Mouse (Mus musculus) embryonic fibroblast, embryonic 13.5 days (primary cell): ENCODE results near the gene Pck2. TPM values are rescaled to one million over a fixed set of nuclear protein-coding genes. Genes with fewer than 3 reads are reported as not detected.

ENCODE experiments used
- H3K27ac ChIP-seq: 2 replicates; pipeline ENCODE4 v1.5.1; 2012; ENCODE audit warnings: low read length, control low read depth, inconsistent platforms; ENCODE audit not compliant: insufficient read depth
- H3K4me1 ChIP-seq: 2 replicates; pipeline ENCODE4 v1.6.1; 2011; ENCODE audit warnings: low read length; ENCODE audit not compliant: control insufficient read depth, insufficient read depth
- H3K4me3 ChIP-seq: 2 replicates; pipeline ENCODE4 v1.5.1; 2011; ENCODE audit warnings: mild to moderate bottlenecking, control low read depth, low read length; ENCODE audit not compliant: insufficient read depth
- CTCF ChIP-seq: IDR thresholded peaks from 2 replicates; pipeline ENCODE4 v1.5.1; 2011; ENCODE audit warnings: mild to moderate bottlenecking, control low read depth, low read length, moderate library complexity, borderline replicate concordance; ENCODE audit not compliant: insufficient read depth
- POLR2A ChIP-seq: IDR thresholded peaks from 2 replicates; pipeline ENCODE4 v1.6.1; 2011; ENCODE audit warnings: low read depth, mild to moderate bottlenecking, control low read depth, low read length, moderate library complexity
- polyA plus RNA-seq: library from polyadenylated mRNA; stranded (reverse); fragments of >200 nt; gene quantifications from 2 replicates; pipeline ENCODE4 v1.2.4, GENCODE M21; 2011; ENCODE audit warnings: low read depth; ENCODE audit not compliant: missing spikeins, insufficient read length

The Pck2 gene
- polyA plus RNA-seq, 1 experiment, result 151 TPM

DNA sequence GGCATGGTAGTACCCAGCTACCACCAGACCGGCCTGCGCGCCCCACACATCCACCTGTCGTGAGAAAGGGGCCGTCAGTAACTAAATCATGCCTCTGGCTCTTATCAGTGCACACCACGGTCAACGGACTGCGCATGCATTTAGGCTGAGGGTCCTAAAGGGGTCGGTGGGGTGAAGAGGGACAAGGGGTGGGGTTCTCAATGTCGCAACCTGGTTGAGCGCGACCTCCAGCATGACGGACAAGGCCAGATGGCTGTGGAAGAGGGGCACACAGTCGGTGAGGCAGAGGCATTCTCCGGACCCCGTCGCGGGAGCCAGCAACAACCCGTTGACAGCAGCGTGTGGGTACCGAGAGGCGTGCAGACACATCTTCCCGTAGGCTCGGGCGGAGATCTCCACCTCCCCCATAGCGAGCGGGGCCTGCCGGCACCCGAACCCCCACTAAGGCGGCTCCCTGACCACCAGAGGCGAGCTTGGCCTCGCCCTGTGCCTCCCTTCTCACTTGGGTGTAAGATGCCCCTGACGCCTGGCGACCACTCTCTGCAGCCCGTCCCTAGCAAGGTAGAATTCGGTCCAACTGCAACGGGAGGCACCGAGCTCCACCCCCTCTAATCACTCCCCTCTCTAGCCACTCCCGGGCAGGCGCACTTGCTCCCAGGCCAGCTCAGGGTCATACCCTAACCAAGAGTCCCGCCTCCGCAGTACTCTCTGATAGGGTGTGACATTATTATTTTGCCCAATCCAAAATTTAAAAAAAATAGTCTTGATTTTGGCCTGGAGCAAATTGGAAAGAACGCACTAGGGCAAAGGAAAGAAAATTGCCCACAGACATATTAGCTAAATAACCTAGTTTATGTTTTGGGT is 44.9 kb downstream of the Pck2 start, which contains the start of gene Emc9:
Gene Emc9, minus strand, starts transcription at position 601 of the 864 bp plus-strand sequence.
- Histone ChIP-seq H3K4me1 (0 out of 2 replicates have a peak, but pooled peaks cover 2% of the 10 kb centered on the region), H3K27ac (no peak within 1 kb of the TSS), H3K4me3 (peak within 1 kb of the TSS; percentile 73)
- no peak for TF ChIP-seq CTCF
- TF ChIP-seq POLR2A, result peak; percentile 85

DNA sequence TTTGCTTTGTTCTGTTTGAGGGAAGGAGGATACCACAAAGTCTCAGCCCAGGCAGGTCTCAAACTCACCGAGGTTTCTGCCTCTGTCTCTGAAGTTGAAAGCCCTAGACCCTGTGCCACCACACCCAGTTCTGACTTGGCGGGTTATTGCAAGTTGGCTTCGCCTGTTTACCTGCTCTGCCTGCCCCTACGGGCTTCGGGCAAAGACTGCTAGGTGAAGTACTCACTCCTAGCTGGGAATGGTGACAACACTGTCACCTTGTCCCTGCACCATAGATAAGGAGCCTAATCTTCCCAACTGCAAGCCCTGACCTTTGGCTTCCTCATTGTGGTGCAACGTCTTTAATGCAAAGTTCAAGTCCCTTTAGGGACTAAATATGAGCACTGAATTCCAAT is 45.5 kb downstream of the Pck2 start:
- Histone ChIP-seq H3K27ac (no peak overlapping the region), H3K4me1 (0 out of 2 replicates have a peak, but pooled peaks cover 4% of the 10 kb centered on the region), H3K4me3 (no peak overlapping the region)
- TF ChIP-seq CTCF (no peak), POLR2A (no peak)

- H3K4me3 ChIP-seq, result no peak overlapping the region
- 0 out of 2 replicates have a peak, but pooled peaks cover 4% of the 10 kb centered on the region for H3K4me1 ChIP-seq
- TF ChIP-seq CTCF (no peak), POLR2A (no peak)
- H3K27ac ChIP-seq, result no peak overlapping the region
These were observed 46.1 kb downstream of the Pck2 start for GRCm38 (mm10) chr14:55586149-55586548.

DNA sequence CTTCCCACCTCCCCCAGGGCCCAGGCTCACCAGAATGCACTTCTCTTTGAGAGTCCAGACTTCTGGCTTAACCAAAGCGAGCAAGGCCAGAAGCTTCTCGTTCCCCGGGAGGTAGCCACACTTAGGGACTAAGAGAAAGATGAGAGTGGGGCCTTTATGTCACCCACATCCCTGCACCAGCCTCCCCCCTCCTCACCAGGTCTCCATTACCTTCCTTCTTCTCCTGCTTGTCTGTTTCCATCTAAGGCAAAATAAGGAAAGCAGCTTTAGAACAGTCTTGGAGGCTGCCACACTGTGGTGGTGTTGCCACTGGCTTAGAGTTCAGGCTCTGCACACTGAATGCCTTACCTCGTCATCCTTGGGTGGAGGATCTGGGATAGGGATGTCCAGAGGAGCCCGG is 49.2 kb downstream of the Pck2 start:
- TF ChIP-seq POLR2A, result no peak
- TF ChIP-seq CTCF, result no peak
- Histone ChIP-seq H3K4me3 (no peak overlapping the region), H3K4me1 (0 out of 2 replicates have a peak, but pooled peaks cover 4% of the 10 kb centered on the region), H3K27ac (no peak overlapping the region)

DNA sequence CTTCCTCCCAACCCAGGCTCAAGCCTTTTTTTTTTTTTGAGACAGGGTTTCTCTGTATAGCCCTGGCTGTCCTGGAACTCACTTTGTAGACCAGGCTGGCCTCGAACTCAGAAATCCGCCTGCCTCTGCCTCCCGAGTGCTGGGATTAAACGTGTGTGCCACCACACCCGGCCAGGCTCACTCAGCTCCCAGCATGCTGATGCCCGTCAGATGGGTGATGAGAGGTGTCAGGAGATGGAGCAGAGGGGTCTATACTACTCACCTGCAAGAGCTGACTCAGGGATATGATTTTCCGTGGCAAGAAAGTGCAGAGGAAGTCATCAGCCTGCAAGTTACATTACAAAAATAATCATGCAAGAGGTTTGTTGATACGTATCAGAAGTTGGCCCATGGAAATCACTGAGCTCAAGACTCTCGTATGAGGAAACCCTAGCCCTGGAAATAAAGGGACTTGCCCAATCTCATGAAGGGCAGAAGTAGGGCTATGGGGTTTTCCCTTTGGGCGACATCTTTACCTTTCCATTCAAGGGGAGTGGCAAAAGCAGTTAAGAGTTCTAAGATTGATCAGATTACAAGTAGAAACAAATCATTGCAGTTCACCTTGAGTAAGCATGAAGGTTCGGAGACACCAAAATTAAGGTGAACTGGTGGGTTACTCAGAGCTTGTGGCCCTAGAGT is 49.8 kb downstream of the Pck2 start:
- TF ChIP-seq POLR2A, result no peak
- TF ChIP-seq CTCF, result no peak
- 0 out of 2 replicates have a peak overlapping the region, but pooled peaks have one; percentile 32 for H3K27ac ChIP-seq
- peak overlapping the region; percentile 96 for H3K4me3 ChIP-seq

DNA sequence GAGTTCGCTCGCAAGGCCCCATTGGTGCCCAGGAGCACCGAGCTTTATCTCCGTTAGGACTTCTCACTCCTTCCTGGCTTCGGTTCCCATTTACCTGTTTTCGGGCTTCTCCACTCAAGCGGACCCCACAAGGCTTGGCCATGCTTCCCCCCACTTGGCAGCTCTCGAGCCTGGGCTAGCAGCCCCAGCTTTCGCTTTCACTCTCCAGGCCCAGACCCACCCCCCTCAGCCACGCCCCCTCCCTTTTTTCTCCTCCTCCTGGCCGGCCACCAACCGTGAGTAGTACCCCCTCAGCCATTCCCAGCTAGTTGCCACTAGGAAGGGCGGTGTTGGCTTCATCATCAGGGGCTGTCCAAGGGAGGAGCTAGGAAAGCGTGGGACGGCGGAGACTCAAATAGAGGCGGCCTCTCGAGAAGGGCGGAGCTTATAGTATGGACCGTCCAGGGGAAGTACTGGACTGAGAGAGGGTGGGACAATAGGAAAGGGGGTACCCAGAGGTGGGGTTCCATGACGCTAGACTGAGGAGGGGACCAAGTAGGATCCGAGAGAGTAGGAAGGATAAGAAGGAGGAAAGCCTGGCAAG is 50.8 kb downstream of the Pck2 start, which contains the start of gene Psme2:
Gene Psme2, minus strand, starts transcription at position 366 of the 583 bp plus-strand sequence.
- Histone ChIP-seq H3K4me3 (peak within 1 kb of the TSS; percentile 96), H3K4me1 (0 out of 2 replicates have a peak, but pooled peaks cover 4% of the 10 kb centered on the region), H3K27ac (peak within 1 kb of the TSS; percentile 92)
- TF ChIP-seq POLR2A, result peak; percentile 83
- no peak for TF ChIP-seq CTCF

More for the DNA sequence above, 49.8 kb downstream of the Pck2 start:
- 0 out of 2 replicates have a peak, but pooled peaks cover 4% of the 10 kb centered on the region for H3K4me1 ChIP-seq

GRCm38 (mm10) chr14:55591331-55591891 is 51.3 kb downstream of the Pck2 start, which contains the start of gene Rnf31:
Gene Rnf31 (plus strand): TSS chr14:55591708.
- 0 out of 2 replicates have a peak, but pooled peaks cover 4% of the 10 kb centered on the region for H3K4me1 ChIP-seq
- H3K4me3 ChIP-seq, result peak within 1 kb of the TSS; percentile 96
- H3K27ac ChIP-seq, result peak within 1 kb of the TSS; percentile 92
- TF ChIP-seq CTCF, result no peak
- TF ChIP-seq POLR2A, result peak; percentile 71

- Histone ChIP-seq H3K4me3 (peak overlapping the region; percentile 78), H3K27ac (no peak overlapping the region), H3K4me1 (0 out of 2 replicates have a peak, but pooled peaks cover 4% of the 10 kb centered on the region)
- TF ChIP-seq POLR2A (no peak), CTCF (no peak)
These were observed 52.2 kb downstream of the Pck2 start for GRCm38 (mm10) chr14:55592226-55592625.

DNA sequence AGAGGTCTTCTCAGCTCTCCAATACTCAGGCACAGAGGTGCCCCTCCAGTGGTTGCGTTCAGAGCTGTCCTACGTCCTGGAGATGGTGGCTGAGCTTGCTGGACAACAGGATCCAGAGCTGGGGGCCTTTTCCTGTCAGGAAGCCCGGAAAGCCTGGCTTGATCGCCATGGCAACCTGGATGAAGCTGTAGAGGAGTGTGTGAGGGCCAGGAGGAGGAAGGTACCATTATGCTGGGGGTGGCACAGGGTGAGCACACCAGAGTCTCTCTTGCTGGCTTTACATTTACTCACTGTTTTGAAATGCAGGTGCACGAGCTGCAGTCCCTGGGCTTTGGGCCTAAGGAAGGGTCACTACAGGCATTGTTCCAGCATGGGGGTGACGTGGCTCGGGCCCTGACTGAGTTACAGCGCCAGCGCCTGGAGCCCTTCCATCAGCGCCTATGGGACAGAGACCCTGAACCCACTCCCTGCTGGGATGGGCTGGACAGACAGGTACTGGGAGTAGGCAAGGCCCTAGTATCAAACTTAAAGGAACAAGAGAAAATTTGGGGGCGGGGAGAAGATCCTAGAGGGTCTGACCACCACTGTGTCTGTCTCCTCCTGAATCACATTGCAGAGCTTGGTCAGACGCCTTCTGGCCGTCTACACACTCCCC is 56.1 kb downstream of the Pck2 start:
- no peak overlapping the region for H3K27ac ChIP-seq
- no peaks in the 10 kb centered on the region for H3K4me1 ChIP-seq
- TF ChIP-seq CTCF (no peak), POLR2A (no peak)
- no peak overlapping the region for H3K4me3 ChIP-seq
